Mouse (Mus musculus): ENCODE data around the gene Stx2.

- TF ChIP-seq CTCF (IDR thresholded peaks at IDR 0.05) (no peak), EP300 (IDR thresholded peaks at IDR 0.05) (no peak)
These were observed 54.9 kb downstream of the Stx2 start, which contains the start of gene Rimbp2 for GRCm38 (mm10) chr5:128953278-128954070.

Data from lung, postnatal 0 days (tissue).